Comparison of ENCODE assay signal across 18 mouse cellular contexts in genomic region chr19:46794181-46794580, GRCm38 (mm10).
"Had no signal": no experiment of that assay in that cellular context is flagged by ENCODE, and none has a peak within 500 bp of the region (broad histone marks: within the 10 kb centered on the region; RNA-seq: fewer than 3 reads in every experiment).

No protein-coding gene starts in this region.

- H3K36me3 ChIP-seq: liver, embryonic 15.5 days; lung, embryonic 15.5 days; midbrain, embryonic 13.5 days; midbrain, embryonic 15.5 days; neural tube, embryonic 12.5 days; stomach, embryonic 15.5 days had no signal

- H3K27ac ChIP-seq: liver, embryonic 15.5 days; lung, embryonic 15.5 days; macrophage; midbrain, embryonic 13.5 days; midbrain, embryonic 15.5 days; neural tube, embryonic 12.5 days; stomach, embryonic 15.5 days; stomach, postnatal 0 days had no signal

- H3K4me2 ChIP-seq: liver, embryonic 15.5 days; lung, embryonic 15.5 days; midbrain, embryonic 11.5 days; midbrain, embryonic 13.5 days; midbrain, embryonic 15.5 days; neural tube, embryonic 12.5 days; stomach, embryonic 15.5 days had no signal

- H3K27me3 ChIP-seq: liver, embryonic 15.5 days; lung, embryonic 15.5 days; midbrain, embryonic 13.5 days; midbrain, embryonic 15.5 days; neural tube, embryonic 12.5 days; stomach, embryonic 15.5 days had no signal

- H3K9me3 ChIP-seq: liver, embryonic 15.5 days; lung, embryonic 15.5 days; midbrain, embryonic 13.5 days; midbrain, embryonic 15.5 days; neural tube, embryonic 12.5 days; stomach, embryonic 15.5 days had no signal

- H3K9ac ChIP-seq: liver, embryonic 15.5 days; liver, postnatal 0 days; lung, embryonic 15.5 days; midbrain, embryonic 13.5 days; midbrain, embryonic 15.5 days; neural tube, embryonic 12.5 days; stomach, embryonic 15.5 days had no signal

- H3K4me1 ChIP-seq: midbrain, embryonic 15.5 days; neural tube, embryonic 12.5 days; stomach, embryonic 15.5 days had no signal

- ATAC-seq: liver, postnatal 0 days; midbrain, embryonic 13.5 days; midbrain, embryonic 15.5 days had no signal

- H3K4me3 ChIP-seq: liver, embryonic 15.5 days; lung, embryonic 15.5 days; megakaryocyte, embryonic 14.5 days; midbrain, embryonic 13.5 days; midbrain, embryonic 15.5 days; neural tube, embryonic 12.5 days; stomach, embryonic 15.5 days had no signal

- DNase-seq: liver, postnatal 0 days; lung, adult 2 months; lung, postnatal 10 days; lung, postnatal 36 days; right cerebral cortex, postnatal 14 days; thymus, adult 2 months; thymus, postnatal 25 days; thymus, postnatal 4 days had no signal
